Mouse (Mus musculus): ENCODE data around the gene Atat1.

The Atat1 gene

GRCm38 (mm10) chr17:35870884-35871696 lies 38.8 kb downstream of the Atat1 start:
- no peak for DNase-seq

- peak; percentile 83 for DNase-seq
Observed at GRCm38 (mm10) chr17:35870151-35870883, 39.6 kb downstream of the Atat1 start.

- peak; percentile 72 for DNase-seq
Observed at GRCm38 (mm10) chr17:35869346-35870067, 40.4 kb downstream of the Atat1 start.

- DNase-seq: no peak
Observed at GRCm38 (mm10) chr17:35868961-35869345, 40.9 kb downstream of the Atat1 start.

GRCm38 (mm10) chr17:35868165-35868820 lies 41.6 kb downstream of the Atat1 start:
- DNase-seq: peak; percentile 56

- peak; percentile 57 for DNase-seq
Observed at GRCm38 (mm10) chr17:35866911-35867890, 42.7 kb downstream of the Atat1 start.

- DNase-seq: peak; percentile 77
Observed at GRCm38 (mm10) chr17:35866281-35866831, 43.5 kb downstream of the Atat1 start.

GRCm38 (mm10) chr17:35865481-35866280 lies 44.2 kb downstream of the Atat1 start, which contains the start of gene Ppp1r18:
Ppp1r18 (plus strand) TSS chr17:35865593.
- peak; percentile 79 for DNase-seq

GRCm38 (mm10) chr17:35864832-35865353 lies 45.0 kb downstream of the Atat1 start:
- no peak for DNase-seq

GRCm38 (mm10) chr17:35861198-35861857 lies 48.5 kb downstream of the Atat1 start, which contains the start of gene Nrm:
Nrm (plus strand) TSS chr17:35861318.
- peak; percentile 93 for DNase-seq

- no peak for DNase-seq
Observed at GRCm38 (mm10) chr17:35860831-35861197, 49.1 kb downstream of the Atat1 start.

- no peak for DNase-seq
Observed at GRCm38 (mm10) chr17:35859835-35860234, 50.0 kb downstream of the Atat1 start.

- no peak for DNase-seq
Observed at GRCm38 (mm10) chr17:35859371-35859770, 50.5 kb downstream of the Atat1 start.

GRCm38 (mm10) chr17:35850974-35851373 lies 58.9 kb downstream of the Atat1 start:
- no peak for DNase-seq

GRCm38 (mm10) chr17:35848112-35848511 lies 61.8 kb downstream of the Atat1 start:
- peak; percentile 49 for DNase-seq
